Mouse (Mus musculus) forebrain, postnatal 0 days (tissue): Measurements from ENCODE around the gene Tmem267. TPM values are rescaled to one million over a fixed set of nuclear protein-coding genes. Genes with fewer than 3 reads are reported as not detected.
"Not testable (repeated sequence)": the region's sequence is repeated elsewhere in the genome, so short reads cannot be mapped to it uniquely, and the experiment has no call there.

Experiments
- ATAC-seq: fragments of 200-750 bp; cut with Nextera tagmentation; 2 replicates; pipeline ENCODE4 v1.8.0; 2017; ENCODE audit warnings: mild to moderate bottlenecking, moderate library complexity
- DNase-seq: peaks from one replicate; pipeline ENCODE4 v3.0.0-alpha.2; 2015
- H3K27ac ChIP-seq: fragments of 300-500 bp; sonication (generic); 2 replicates; pipeline ENCODE4 v1.5.1; 2014; ENCODE audit warnings: low read depth, mild to moderate bottlenecking, antibody characterized with exemption, low read length, moderate library complexity, mixed read lengths
- H3K27me3 ChIP-seq: fragments of 300-500 bp; sonication (generic); 2 replicates; pipeline ENCODE4 v1.6.1; 2014; ENCODE audit warnings: mild to moderate bottlenecking, low read length, mixed read lengths; ENCODE audit not compliant: insufficient read depth
- H3K36me3 ChIP-seq: fragments of 300-500 bp; sonication (generic); 2 replicates; pipeline ENCODE4 v1.6.1; 2014; ENCODE audit warnings: mild to moderate bottlenecking, moderate library complexity; ENCODE audit not compliant: insufficient read depth
- H3K4me1 ChIP-seq: fragments of 300-500 bp; sonication (generic); 2 replicates; pipeline ENCODE4 v1.6.1; 2014; ENCODE audit warnings: antibody characterized with exemption; ENCODE audit not compliant: insufficient read depth
- H3K4me2 ChIP-seq: fragments of 300-500 bp; sonication (generic); 2 replicates; pipeline ENCODE4 v1.6.1; 2014; ENCODE audit warnings: low read depth, mild to moderate bottlenecking, moderate library complexity
- H3K4me3 ChIP-seq: fragments of 300-500 bp; sonication (generic); 2 replicates; pipeline ENCODE4 v1.5.1; 2014; ENCODE audit warnings: low read depth, low read length, mixed read lengths
- H3K9ac ChIP-seq: fragments of 300-500 bp; sonication (generic); 2 replicates; pipeline ENCODE4 v1.6.1; 2014; ENCODE audit warnings: mild to moderate bottlenecking
- H3K9me3 ChIP-seq: fragments of 300-500 bp; sonication (generic); 2 replicates; pipeline ENCODE4 v1.6.1; 2016; ENCODE audit warnings: low read length
- CTCF ChIP-seq: sonication (generic); IDR thresholded peaks from 2 replicates; pipeline ENCODE4 v1.5.1; 2016; ENCODE audit warnings: antibody characterized with exemption, control low read depth, low read depth
- WGBS: fragments of 180-500 bp; shearing (Covaris S2); extraction: QIAGEN DNeasy Blood & Tissue Kit; methylation state at CpG from one replicate; pipeline ENCODE4 v1.1.7; 2014; 5-methylcytosine and 5-hydroxymethylcytosine counted together
- polyA plus RNA-seq: library from polyadenylated mRNA; unstranded; fragments of >200 nt; fragmentation: Nextera tagmentation; extraction: Ambion mirVana; gene quantifications from 2 replicates; pipeline ENCODE4 v1.2.1, GENCODE M21; 2015
- total RNA-seq: library from RNA; depleted of rRNA; stranded (reverse); fragments of >200 nt; gene quantifications from 2 replicates; pipeline ENCODE4 v1.2.3, GENCODE M21; 2014

Tmem267 gene
- total and polyA plus RNA-seq, 2 experiments from 2014 or later: 5.3 to 29.8 TPM

DNA sequence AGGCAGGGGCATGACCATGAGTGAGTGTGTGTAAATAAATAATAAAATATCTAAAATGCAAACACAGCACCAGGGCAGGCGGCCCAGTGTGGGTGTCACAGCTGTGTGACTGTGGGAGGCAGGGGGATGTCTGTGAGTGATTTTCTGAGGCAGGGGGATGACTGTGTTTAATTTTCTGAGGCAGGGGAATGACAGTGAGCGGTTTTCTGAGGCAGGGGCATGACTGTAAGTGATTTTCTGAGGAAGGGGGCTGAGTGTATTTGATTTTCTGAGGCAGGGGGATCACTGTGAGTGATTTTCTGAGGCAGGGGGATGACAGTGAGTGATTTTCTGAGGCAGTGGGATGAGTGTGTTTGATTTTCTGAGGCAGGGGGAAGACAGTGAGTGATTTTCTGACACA is 111.7 kb downstream of the Tmem267 start:
- H3K36me3 ChIP-seq, H3K9me3 ChIP-seq, H3K4me1 ChIP-seq, DNase-seq, H3K27ac ChIP-seq, H3K9ac ChIP-seq, ATAC-seq, H3K4me3 ChIP-seq, H3K4me2 ChIP-seq, H3K27me3 ChIP-seq: not testable (repeated sequence)
- 81% methylated on average over 2 of the region's 2 CpGs for WGBS

DNA sequence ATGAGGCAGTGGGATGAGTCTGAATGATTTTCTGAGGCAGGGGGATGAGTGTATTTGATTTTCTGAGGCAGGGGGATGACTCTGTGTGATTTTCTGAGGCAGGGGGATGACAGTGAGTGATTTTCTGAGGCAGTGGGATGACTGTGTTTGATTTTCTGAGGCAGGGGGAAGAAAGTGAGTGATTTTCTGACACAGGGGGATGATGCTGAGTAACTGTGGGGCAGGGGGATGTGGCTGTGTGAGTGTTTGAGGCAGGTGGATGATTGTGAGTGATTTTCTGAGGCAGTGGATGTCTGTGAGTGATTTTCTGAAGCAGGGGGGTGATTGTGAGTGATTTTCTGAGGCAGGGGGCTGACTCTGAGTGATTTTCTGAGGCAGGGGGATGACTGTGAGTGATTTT is 112.3 kb downstream of the Tmem267 start:
- not testable (repeated sequence) for H3K4me2 ChIP-seq, H3K27ac ChIP-seq, ATAC-seq, H3K4me3 ChIP-seq, H3K4me1 ChIP-seq, H3K36me3 ChIP-seq, H3K27me3 ChIP-seq, H3K9me3 ChIP-seq, H3K9ac ChIP-seq
- DNase-seq: peak; percentile 62

DNA sequence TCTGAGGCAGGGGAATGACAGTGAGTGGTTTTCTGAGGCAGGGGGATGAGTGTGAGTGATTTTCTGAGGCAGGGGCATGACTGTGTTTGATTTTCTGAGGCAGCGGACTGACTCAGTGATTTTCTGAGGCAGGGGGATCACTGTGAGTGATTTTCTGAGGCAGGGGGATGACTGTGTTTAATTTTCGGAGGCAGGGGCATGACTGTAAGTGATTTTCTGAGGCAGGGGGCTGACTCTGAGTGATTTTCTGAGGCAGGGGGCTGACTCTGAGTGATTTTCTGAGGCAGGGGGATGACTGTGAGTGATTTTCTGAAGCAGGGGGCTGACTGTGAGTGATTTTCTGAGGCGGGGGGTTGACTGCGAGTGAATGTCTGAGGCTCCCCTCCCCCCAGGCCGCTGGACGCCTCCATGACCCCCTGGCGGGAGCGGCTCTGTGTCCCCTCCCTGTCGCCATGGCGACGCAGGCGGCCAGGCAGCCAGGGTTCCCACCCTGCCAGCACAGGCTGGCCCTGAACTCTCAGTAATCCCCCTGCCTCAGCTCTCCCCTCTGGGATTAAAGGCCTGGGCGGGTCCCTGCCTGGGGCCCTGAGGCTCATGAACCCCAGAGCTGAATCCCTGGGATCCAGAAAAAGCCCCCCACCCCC is 115.0 kb downstream of the Tmem267 start:
- H3K36me3 ChIP-seq, DNase-seq: not testable (repeated sequence)

DNA sequence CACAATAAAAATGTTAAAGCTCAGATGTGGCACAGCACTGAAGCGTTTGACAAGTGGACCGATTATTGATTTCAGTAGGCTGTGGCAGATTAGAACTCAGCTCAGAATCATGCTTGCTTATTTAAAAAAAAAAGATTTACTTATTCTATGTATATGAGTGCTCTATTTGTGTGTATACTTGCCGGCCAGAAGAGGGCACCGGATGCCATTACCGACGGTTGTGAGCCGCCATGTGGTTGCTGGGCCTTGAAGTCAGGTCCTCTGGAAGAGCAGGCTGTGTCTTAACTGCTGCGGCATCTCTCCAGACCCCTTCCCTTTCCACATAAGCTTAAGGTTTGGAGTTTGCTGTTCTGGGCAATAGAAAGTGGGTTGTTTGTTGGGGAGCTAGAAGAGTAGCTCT is 116.1 kb downstream of the Tmem267 start:
- 93% methylated on average over 6 of the region's 8 CpGs for WGBS
- H3K4me2 ChIP-seq, H3K9me3 ChIP-seq, H3K36me3 ChIP-seq, H3K27me3 ChIP-seq, H3K4me3 ChIP-seq, H3K4me1 ChIP-seq, DNase-seq, H3K9ac ChIP-seq, H3K27ac ChIP-seq: not testable (repeated sequence)
- peak; percentile 10; the same call in 1 of the 2 replicates for ATAC-seq

More for the DNA sequence above, 115.0 kb downstream of the Tmem267 start:
- not testable (repeated sequence) for H3K4me3 ChIP-seq, H3K27me3 ChIP-seq, ATAC-seq, H3K4me2 ChIP-seq, H3K9me3 ChIP-seq, H3K4me1 ChIP-seq, H3K9ac ChIP-seq, H3K27ac ChIP-seq
- WGBS: 30% methylated on average over 12 of the region's 13 CpGs

DNA sequence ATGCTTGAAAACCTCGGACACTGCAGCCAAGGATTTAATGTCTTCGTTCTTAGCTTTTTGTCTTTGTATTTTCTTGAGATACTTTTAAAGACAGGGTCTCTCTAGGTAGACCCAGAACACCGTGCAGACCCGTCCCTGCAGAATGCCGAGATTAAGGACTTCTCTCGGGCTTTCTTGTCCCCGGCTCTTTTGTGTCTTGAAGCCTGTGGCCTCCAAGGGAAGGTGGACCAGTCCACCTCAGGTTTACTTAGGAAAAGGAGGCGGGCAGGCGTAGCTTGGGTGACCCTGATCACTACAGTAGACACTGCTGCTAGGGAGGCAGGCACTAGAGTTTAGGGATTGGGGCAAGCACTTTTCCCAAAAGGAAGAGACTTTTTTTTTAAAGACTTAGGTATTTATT is 116.5 kb downstream of the Tmem267 start:
- H3K27ac ChIP-seq, H3K36me3 ChIP-seq, H3K9me3 ChIP-seq, H3K4me1 ChIP-seq, DNase-seq, H3K9ac ChIP-seq, H3K27me3 ChIP-seq, H3K4me2 ChIP-seq, H3K4me3 ChIP-seq: not testable (repeated sequence)
- ATAC-seq: 0 out of 2 replicates have a peak, but pooled peaks have one; percentile 7
- WGBS: 96% methylated on average over 7 of the region's 9 CpGs

DNA sequence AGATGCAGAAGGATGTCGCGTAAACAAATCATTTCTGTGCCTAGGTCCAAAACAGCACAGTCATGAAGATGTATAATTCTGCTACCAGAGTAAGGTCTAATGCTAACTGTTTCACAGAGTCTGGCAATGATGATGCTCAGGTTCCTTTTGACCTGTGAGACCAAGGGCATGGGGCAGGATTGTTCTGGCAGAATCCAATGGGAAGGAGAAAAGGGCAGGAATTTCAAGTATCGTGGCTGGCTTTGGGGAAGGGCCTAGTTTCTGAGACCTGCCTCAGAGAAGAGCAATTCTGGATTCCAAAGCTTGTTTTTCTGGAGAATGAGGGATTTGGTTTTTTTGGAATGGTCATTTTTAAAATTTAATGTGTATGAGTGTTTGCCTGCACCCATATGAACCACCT is 131.0 kb downstream of the Tmem267 start:
- 95% methylated on average over 3 of the region's 3 CpGs for WGBS
- no peak overlapping the region for H3K4me3 ChIP-seq
- ATAC-seq (no peak), DNase-seq (no peak)
- no peaks in the 10 kb centered on the region for H3K27me3 ChIP-seq
- H3K4me2 ChIP-seq: no peak overlapping the region
- no peaks in the 10 kb centered on the region for H3K36me3 ChIP-seq
- no peak overlapping the region for H3K9ac ChIP-seq
- no peak overlapping the region for H3K27ac ChIP-seq
- H3K9me3 ChIP-seq: no peaks in the 10 kb centered on the region
- no peak for TF ChIP-seq CTCF
- no peaks in the 10 kb centered on the region for H3K4me1 ChIP-seq

DNA sequence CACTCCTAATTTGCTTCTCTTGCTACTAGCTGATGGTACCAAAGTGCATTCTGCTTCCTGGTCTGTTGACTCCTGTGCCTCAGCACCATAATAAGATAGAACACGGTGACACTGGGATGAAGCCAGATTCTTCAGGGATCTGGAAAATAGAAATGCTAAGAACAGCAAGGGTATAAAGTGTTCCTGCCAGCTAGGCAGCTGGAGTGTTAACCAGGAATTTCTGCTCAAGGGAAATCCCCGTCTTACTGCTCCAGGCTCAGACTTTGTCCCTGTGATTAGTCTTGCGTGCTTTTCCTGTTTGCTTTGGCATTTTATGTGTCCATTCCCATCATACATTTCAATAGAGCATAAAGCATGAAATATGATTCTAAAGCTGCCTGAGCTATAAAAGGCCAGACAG is 131.9 kb downstream of the Tmem267 start:
- WGBS: 75% methylated on average over 3 of the region's 3 CpGs
- no peak for DNase-seq
- Histone ChIP-seq H3K27me3 (no peaks in the 10 kb centered on the region), H3K27ac (no peak overlapping the region), H3K4me2 (no peak overlapping the region), H3K36me3 (no peaks in the 10 kb centered on the region), H3K4me1 (no peaks in the 10 kb centered on the region), H3K4me3 (no peak overlapping the region), H3K9ac (no peak overlapping the region), H3K9me3 (no peaks in the 10 kb centered on the region)
- no peak for TF ChIP-seq CTCF
- ATAC-seq: no peak

DNA sequence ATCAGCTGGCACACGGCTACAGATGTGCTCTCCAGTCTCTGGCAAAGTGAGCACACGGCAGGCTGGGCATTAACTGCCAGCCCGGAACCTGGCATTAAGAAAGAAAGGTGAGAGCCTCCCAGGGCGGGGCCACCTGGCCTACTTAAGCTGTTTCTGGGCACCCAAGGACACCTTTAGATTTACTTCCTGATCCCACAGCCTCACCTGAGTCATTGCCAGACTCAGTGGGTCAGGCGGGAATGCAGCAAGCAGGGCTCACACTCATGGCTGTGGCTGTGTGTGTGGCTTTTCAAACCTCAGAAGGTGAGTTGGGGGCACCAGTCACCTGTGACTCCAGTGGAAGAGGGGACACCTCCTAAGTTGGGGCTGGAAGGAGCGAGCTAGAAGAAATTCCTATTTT is 135.8 kb downstream of the Tmem267 start, which contains the start of gene Ccl28:
Ccl28 (plus strand) TSS at position 186 of the 400 bp plus-strand sequence.
- TF ChIP-seq CTCF: no peak
- no peaks in the 10 kb centered on the region for H3K36me3 ChIP-seq
- H3K9me3 ChIP-seq: no peaks in the 10 kb centered on the region
- DNase-seq: no peak
- no peaks in the 10 kb centered on the region for H3K4me1 ChIP-seq
- no peak within 1 kb of the TSS for H3K4me3 ChIP-seq
- WGBS: 88% methylated on average over 6 of the region's 6 CpGs
- H3K27me3 ChIP-seq: no peaks in the 10 kb centered on the region
- H3K27ac ChIP-seq: no peak within 1 kb of the TSS
- H3K4me2 ChIP-seq: no peak within 1 kb of the TSS
- no peak for ATAC-seq
- no peak within 1 kb of the TSS for H3K9ac ChIP-seq
